Mouse (Mus musculus) forelimb bud, embryonic 11.5 days (tissue): Measurements from ENCODE around the gene Aqp5.

Experiments used
- DNase-seq: peaks from one replicate; pipeline ENCODE4 v3.0.0-alpha.2; 2012; ENCODE audit warnings: low read depth, low spot score

Gene Aqp5

DNA sequence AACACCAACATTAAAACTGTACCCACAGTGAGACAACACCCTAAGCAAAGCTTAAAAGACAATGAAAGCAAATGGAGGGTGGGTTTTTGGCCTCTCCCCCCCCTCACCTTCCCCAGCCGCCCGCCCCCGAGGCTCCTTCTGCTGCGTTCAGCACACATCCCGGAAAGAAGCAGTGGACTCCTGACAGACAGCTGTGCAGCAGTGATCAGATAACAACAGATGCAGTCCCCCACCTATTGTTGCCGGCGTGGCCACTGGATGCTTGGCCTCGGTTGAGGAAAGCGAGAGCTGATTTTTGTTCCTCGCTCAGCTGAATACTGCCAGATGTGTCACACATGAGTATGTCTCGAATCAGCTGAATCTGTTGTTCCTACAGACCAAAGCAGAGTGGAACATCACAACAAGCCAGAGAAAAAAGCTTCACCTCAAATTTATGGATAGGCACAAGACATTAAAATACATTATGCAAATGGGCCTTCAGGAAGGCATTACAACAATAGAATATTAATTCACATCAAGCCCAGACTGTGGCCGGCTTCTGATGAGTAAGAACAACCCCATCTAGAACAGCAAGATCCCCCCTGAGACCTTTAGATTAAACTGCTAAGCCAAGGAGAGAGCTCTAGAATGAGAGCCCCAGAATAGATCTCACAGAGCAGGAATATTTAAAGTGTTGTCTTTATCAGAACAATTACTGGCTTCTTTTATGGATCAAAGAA lies 47.0 kb downstream of the Aqp5 start:
- no peak for DNase-seq

DNA sequence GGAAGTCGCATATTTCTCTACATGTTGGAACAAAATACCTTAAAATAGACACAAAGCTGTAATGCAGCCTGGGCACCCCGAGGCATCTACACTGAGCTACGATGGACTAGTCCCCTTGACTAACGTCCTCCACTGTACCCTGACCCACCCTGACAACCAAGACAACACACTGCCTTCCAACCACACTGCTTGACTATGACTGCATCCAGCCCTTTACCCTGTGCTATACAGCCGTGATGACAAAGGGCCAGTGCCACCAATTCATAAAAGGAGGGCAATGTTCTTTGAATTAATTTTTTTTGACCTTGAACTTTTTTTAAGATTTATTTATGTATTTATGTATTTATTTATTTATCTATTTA lies 47.5 kb downstream of the Aqp5 start:
- no peak for DNase-seq

DNA sequence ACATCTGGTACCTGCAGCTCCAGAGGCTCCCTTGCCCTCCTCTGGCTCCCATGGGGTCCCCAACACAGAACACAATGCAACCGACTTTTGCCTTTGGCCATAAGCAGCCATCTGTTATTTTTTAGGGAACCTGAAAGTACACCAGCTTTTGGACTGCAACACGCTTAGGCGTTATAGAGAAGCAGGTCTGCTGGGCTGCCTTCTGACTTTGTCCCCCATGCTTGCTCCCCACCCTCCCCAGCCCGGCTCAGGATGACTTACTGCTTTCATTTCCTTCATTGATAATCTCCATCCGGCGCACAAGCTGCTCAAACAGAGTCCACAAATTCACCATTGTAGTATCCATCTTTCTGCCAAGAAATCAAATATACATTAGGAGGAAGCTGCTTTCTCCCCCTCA lies 52.0 kb downstream of the Aqp5 start:
- DNase-seq: no peak

DNA sequence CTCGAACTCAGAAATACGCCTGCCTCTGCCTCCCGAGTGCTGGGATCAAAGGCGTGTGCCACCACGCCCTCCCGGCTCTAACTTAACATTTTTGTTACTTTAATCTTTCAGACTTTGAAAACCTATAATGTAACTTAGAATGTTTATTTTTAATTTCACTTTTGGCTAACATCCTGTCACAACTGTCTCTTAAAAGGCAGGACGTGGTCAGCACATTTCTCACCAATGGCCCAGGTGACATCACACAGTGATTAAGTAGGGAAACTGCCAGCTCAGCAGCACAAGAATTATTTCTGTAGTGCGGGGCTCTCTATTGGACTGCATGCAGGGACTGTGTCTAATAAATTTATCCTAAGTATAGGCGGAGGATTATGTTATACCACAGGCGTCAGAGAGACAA lies 53.2 kb downstream of the Aqp5 start:
- no peak for DNase-seq
